Mouse (Mus musculus) kidney, embryonic 15.5 days (tissue): Measurements from ENCODE around the gene Nkx2-3. TPM values are rescaled to one million over a fixed set of nuclear protein-coding genes. Genes with fewer than 3 reads are reported as not detected.

ENCODE experiments used
- ATAC-seq: fragments of 200-750 bp; cut with Nextera tagmentation; replicated peaks from 2 replicates; pipeline ENCODE4 v1.8.0; 2017; ENCODE audit warnings: moderate TSS enrichment; ENCODE audit not compliant: low FRiP score
- H3K27ac ChIP-seq: fragments of 300-500 bp; sonication (generic); 2 replicates; pipeline ENCODE4 v1.5.1; 2015; ENCODE audit warnings: mild to moderate bottlenecking, inconsistent platforms
- H3K27me3 ChIP-seq: fragments of 300-500 bp; sonication (generic); 2 replicates; pipeline ENCODE4 v1.6.1; 2015; ENCODE audit warnings: inconsistent platforms
- H3K36me3 ChIP-seq: fragments of 300-500 bp; sonication (generic); 2 replicates; pipeline ENCODE4 v1.6.1; 2015; ENCODE audit warnings: inconsistent platforms
- H3K4me1 ChIP-seq: fragments of 300-500 bp; sonication (generic); 2 replicates; pipeline ENCODE4 v1.6.1; 2015; ENCODE audit warnings: inconsistent platforms
- H3K4me2 ChIP-seq: fragments of 300-500 bp; sonication (generic); 2 replicates; pipeline ENCODE4 v1.6.1; 2015; ENCODE audit warnings: moderate library complexity, mild to moderate bottlenecking, inconsistent platforms
- H3K4me3 ChIP-seq: fragments of 300-500 bp; sonication (generic); replicated peaks from 2 replicates; pipeline ENCODE4 v1.5.1; 2015; ENCODE audit warnings: mild to moderate bottlenecking, inconsistent platforms
- H3K9ac ChIP-seq: fragments of 300-500 bp; sonication (generic); 2 replicates; pipeline ENCODE4 v1.6.1; 2015; ENCODE audit warnings: mild to moderate bottlenecking, inconsistent platforms
- H3K9me3 ChIP-seq: fragments of 300-500 bp; sonication (generic); replicated peaks from 2 replicates; pipeline ENCODE4 v1.6.1; 2016; ENCODE audit warnings: inconsistent platforms
- WGBS: fragments of 180-500 bp; shearing (Covaris S2); methylation state at CpG from one replicate; pipeline ENCODE4 v1.1.7; 2015; ENCODE audit warnings: mixed read lengths; 5-methylcytosine and 5-hydroxymethylcytosine counted together
- polyA plus RNA-seq: library from polyadenylated mRNA; unstranded; fragments of >200 nt; fragmentation: Nextera tagmentation; extraction: Ambion mirVana; gene quantifications from 2 replicates; pipeline ENCODE4 v1.2.1, GENCODE M21; 2015

The Nkx2-3 gene
- polyA plus RNA-seq, 1 experiment from 2014 or later: 0.26 TPM

DNA sequence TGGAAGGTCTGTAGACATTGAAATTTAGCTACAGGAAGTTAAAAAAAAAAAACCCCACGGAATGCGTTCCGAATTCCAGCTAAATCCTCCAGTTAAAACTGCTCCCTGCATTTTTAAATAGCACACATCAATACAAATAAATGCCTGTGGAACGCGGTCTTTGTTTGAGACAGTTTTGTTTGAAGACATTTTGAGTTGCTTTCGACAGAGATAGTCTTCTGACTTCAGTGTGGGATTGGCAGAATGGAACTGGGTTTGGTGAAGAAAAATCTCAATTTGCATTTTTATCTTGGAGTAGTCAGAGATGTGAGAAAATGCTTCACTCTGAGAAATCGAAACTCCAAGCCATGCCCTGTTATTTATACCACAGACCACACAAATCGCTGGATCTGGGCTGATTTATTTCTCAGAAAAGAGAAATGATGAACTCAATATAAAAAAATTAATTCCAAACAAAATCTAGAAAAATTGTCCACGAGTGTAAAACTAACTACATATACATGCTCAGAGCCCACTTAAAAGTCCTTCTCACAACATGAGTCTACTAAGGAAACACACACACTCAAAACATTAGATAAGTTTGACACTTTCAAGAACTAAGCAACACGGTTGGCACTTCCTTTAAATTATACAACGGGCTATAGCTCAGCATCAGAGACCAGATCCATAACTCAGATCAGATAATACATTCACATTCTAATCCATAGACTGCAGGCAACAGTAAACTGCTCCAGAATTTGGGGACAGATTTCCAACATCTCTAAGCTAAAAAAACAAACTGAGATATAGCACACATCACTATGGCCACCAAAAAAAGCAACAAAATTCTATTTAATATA lies 4.1 kb upstream of the Nkx2-3 start:
- no peaks in the 10 kb centered on the region for H3K9me3 ChIP-seq
- peaks cover 98% of the 10 kb centered on the region for H3K27me3 ChIP-seq
- no peak overlapping the region for H3K4me3 ChIP-seq
- under 1% methylated on average over 11 of the region's 11 CpGs for WGBS
- H3K4me1 ChIP-seq: peaks cover 23% of the 10 kb centered on the region
- no peak for ATAC-seq
- H3K9ac ChIP-seq: no peak overlapping the region
- H3K27ac ChIP-seq: no peak overlapping the region
- no peak overlapping the region for H3K4me2 ChIP-seq
- H3K36me3 ChIP-seq: no peaks in the 10 kb centered on the region

- WGBS: 9% methylated on average over 8 of the region's 8 CpGs
- no peak overlapping the region for H3K4me3 ChIP-seq
- no peaks in the 10 kb centered on the region for H3K9me3 ChIP-seq
- no peak for ATAC-seq
- H3K4me2 ChIP-seq: no peak overlapping the region
- H3K27me3 ChIP-seq: peaks cover 98% of the 10 kb centered on the region
- H3K9ac ChIP-seq: no peak overlapping the region
- H3K27ac ChIP-seq: no peak overlapping the region
- H3K4me1 ChIP-seq: peaks cover 23% of the 10 kb centered on the region
- no peaks in the 10 kb centered on the region for H3K36me3 ChIP-seq
Observed at GRCm38 (mm10) chr19:43608711-43609457, 3.2 kb upstream of the Nkx2-3 start.

DNA sequence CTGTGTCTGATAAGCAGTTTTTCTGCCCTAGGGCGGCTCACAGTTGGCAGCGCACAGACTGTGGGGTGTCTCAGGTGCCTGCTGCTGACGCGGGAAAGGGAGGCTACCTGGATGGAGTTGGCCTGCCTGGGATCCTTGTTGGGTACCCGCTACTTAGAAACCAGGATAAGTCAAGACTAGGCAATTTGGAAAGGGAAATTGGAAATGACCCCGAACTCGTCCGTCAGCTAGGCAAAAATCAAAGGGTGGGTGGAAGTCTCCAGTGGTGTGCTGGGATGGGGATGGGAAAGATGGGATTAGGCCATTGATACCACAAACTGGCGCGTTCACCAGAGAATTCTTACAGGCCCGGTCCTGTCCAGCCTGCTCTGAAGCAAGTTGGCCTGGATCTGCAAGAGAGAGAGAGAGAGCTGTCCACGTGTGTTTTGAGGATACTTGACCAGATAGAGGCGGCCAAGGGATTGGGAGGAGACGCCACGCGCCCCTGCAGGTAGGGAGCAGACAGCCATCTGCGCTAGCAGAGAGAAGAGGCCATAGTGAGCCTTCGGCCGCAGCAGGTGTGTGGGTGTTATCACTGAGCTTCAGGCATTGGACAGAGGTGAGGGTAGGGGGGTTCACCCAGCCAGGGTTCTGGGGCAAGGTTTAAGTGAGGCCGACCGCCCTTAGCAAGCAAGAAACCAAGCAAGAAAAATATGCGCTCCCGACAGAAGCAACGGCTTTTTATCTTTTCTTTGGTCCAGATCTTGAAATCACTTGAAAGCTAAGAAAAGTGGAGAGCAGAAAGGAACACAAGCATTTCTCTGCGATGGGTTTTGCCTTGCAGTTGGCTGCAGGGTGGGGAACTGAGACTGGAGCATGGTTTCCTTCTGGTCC lies 2.4 kb upstream of the Nkx2-3 start:
- Histone ChIP-seq H3K4me2 (0 out of 2 replicates have a peak overlapping the region, but pooled peaks have one; percentile 7), H3K9me3 (no peaks in the 10 kb centered on the region), H3K36me3 (no peaks in the 10 kb centered on the region), H3K4me1 (peaks cover 31% of the 10 kb centered on the region), H3K27me3 (peaks cover 98% of the 10 kb centered on the region), H3K4me3 (no peak overlapping the region), H3K9ac (no peak overlapping the region), H3K27ac (no peak overlapping the region)
- ATAC-seq: no peak
- WGBS: 2% methylated on average over 25 of the region's 25 CpGs

DNA sequence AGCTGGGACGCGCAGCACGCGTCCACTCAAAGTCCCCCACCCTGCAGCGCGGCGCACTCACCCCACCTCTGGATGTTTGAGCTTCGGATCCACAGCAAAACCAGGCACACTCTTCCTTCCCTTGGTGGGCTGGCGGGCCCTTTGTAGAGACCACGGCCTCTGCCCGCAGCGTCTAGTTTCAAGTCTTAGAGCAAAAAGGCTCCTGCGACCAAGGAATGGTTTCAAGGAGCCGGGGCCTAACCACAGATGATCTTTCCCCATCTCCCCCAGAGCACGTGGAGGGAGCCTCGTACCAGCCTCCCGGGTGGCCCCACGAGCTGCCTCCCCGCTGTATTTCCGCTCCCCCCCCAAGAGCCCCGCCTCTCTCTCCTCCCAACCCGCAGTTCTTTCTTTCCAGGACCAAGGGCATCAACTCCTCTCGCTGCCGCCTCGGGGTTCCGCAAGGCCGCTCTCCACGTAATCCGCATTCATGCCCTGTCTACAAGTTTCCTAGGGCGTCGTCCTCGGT lies 1.7 kb upstream of the Nkx2-3 start:
- no peaks in the 10 kb centered on the region for H3K36me3 ChIP-seq
- peaks cover 98% of the 10 kb centered on the region for H3K27me3 ChIP-seq
- peaks cover 37% of the 10 kb centered on the region for H3K4me1 ChIP-seq
- no peaks in the 10 kb centered on the region for H3K9me3 ChIP-seq
- H3K4me2 ChIP-seq: peak overlapping the region; percentile 7; the same call in 1 of the 2 replicates
- no peak overlapping the region for H3K4me3 ChIP-seq
- ATAC-seq: no peak
- H3K9ac ChIP-seq: no peak overlapping the region
- H3K27ac ChIP-seq: no peak overlapping the region
- WGBS: 1% methylated on average over 32 of the region's 32 CpGs

GRCm38 (mm10) chr19:43611110-43611509 lies 1.0 kb upstream of the Nkx2-3 start:
- H3K27ac ChIP-seq: no peak overlapping the region
- peaks cover 42% of the 10 kb centered on the region for H3K4me1 ChIP-seq
- no peaks in the 10 kb centered on the region for H3K36me3 ChIP-seq
- WGBS: 8% methylated on average over 8 of the region's 8 CpGs
- no peaks in the 10 kb centered on the region for H3K9me3 ChIP-seq
- H3K4me3 ChIP-seq: no peak overlapping the region
- H3K9ac ChIP-seq: no peak overlapping the region
- no peak overlapping the region for H3K4me2 ChIP-seq
- no peak for ATAC-seq
- H3K27me3 ChIP-seq: peaks cover 98% of the 10 kb centered on the region

DNA sequence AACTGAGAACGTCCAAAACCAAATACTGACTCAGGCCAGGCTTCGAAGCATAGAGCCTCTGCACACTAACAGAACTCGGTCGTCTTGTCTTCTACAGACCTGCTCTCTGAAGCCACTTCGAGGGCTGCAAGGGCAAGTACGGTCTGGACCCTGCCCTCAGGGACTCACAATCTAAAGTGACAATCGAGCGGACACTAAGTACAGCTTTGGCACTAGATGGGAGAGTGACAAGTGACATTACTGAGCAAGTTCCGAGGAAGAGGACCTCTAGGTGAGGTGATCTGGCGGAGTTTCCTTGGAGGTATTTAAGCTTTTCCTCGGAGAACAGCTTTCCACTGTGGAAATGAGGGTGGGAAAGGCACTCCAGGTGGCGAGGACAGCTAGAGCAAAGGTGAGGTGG lies 564 bp upstream of the Nkx2-3 start:
- Histone ChIP-seq H3K36me3 (no peaks in the 10 kb centered on the region), H3K4me1 (peaks cover 42% of the 10 kb centered on the region), H3K4me3 (no peak overlapping the region), H3K9ac (no peak overlapping the region), H3K27me3 (peaks cover 98% of the 10 kb centered on the region), H3K27ac (no peak overlapping the region), H3K9me3 (no peaks in the 10 kb centered on the region), H3K4me2 (no peak overlapping the region)
- 6% methylated on average over 12 of the region's 12 CpGs for WGBS
- no peak for ATAC-seq

DNA sequence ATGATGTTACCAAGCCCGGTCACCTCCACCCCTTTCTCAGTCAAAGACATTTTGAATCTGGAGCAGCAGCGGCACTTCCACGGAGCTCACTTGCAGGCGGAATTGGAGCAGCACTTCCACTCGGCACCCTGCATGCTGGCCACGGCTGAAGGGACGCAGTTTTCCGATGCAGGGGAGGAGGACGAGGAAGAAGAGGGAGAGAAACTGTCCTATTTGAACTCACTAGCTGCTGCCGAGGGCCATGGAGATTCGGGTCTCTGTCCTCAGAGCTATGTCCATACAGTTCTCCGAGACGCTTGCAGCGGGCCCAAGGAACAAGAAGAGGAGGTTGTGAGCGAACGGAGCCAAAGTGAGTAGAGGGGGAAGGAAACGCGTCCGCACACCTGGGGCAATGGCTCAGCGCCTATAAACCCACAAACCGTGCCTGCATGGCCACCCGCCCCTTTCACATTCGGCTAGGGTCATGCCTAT lies 411 bp downstream of the Nkx2-3 start:
- no peak overlapping the region for H3K27ac ChIP-seq
- H3K27me3 ChIP-seq: peaks cover 98% of the 10 kb centered on the region
- H3K36me3 ChIP-seq: no peaks in the 10 kb centered on the region
- H3K4me1 ChIP-seq: peaks cover 39% of the 10 kb centered on the region
- WGBS: 1% methylated on average over 23 of the region's 23 CpGs
- peak overlapping the region; percentile 27; the same call in 1 of the 2 replicates for H3K4me2 ChIP-seq
- ATAC-seq: no peak
- H3K4me3 ChIP-seq: peak overlapping the region; percentile 15
- no peaks in the 10 kb centered on the region for H3K9me3 ChIP-seq
- no peak overlapping the region for H3K9ac ChIP-seq

GRCm38 (mm10) chr19:43613293-43614130 lies 1.4 kb downstream of the Nkx2-3 start:
- ATAC-seq: no peak
- WGBS: 4% methylated on average over 26 of the region's 26 CpGs
- Histone ChIP-seq H3K9me3 (no peaks in the 10 kb centered on the region), H3K4me3 (no peak overlapping the region), H3K4me2 (no peak overlapping the region), H3K36me3 (no peaks in the 10 kb centered on the region), H3K27ac (no peak overlapping the region), H3K4me1 (peaks cover 39% of the 10 kb centered on the region), H3K27me3 (peaks cover 99% of the 10 kb centered on the region), H3K9ac (no peak overlapping the region)

- WGBS: under 1% methylated on average over 91 of the region's 92 CpGs
- H3K27ac ChIP-seq: no peak overlapping the region
- H3K4me3 ChIP-seq: peak overlapping the region; percentile 33
- peak overlapping the region; percentile 56 for H3K4me2 ChIP-seq
- H3K4me1 ChIP-seq: peaks cover 39% of the 10 kb centered on the region
- no peak overlapping the region for H3K9ac ChIP-seq
- H3K36me3 ChIP-seq: no peaks in the 10 kb centered on the region
- H3K27me3 ChIP-seq: peaks cover 100% of the 10 kb centered on the region
- no peaks in the 10 kb centered on the region for H3K9me3 ChIP-seq
- ATAC-seq: no peak
Observed at GRCm38 (mm10) chr19:43614341-43615073, 2.4 kb downstream of the Nkx2-3 start.

DNA sequence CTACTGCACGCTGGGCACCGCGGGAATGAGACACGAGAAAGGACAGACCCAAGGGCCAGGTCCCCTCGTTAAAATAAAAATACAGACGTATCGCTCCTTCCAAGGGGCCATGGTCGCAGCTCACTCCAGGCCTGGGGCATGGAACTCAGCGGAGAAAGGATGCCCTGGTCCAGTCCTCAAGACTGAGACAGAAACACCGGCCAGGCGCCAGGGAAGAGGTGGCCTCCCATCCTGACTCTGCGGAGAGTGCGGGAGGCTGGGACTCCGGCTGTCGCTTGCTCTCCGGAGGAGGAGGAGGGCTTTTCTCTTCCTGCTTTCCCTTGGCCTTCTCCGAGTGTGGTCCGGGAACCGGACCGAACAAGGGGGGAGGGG lies 2.9 kb downstream of the Nkx2-3 start:
- 2% methylated on average over 20 of the region's 20 CpGs for WGBS
- ATAC-seq: no peak
- Histone ChIP-seq H3K36me3 (no peaks in the 10 kb centered on the region), H3K4me2 (peak overlapping the region; percentile 56), H3K4me1 (peaks cover 39% of the 10 kb centered on the region), H3K27ac (no peak overlapping the region), H3K9ac (no peak overlapping the region), H3K9me3 (no peaks in the 10 kb centered on the region), H3K4me3 (peak overlapping the region; percentile 33), H3K27me3 (peaks cover 100% of the 10 kb centered on the region)
